Mouse (Mus musculus) bone marrow, adult 2 months (tissue): ENCODE data around the gene Camk2g.

Experiments used
- CTCF ChIP-seq: fragments of 200-500 bp; IDR thresholded peaks from 2 replicates; pipeline ENCODE4 v1.5.1; 2011; ENCODE audit warnings: low read length, control low read depth; ENCODE audit not compliant: control insufficient read depth, insufficient read depth
- POLR2A ChIP-seq: fragments of 200-500 bp; IDR thresholded peaks from 2 replicates; pipeline ENCODE4 v1.6.1; 2011; ENCODE audit warnings: low read depth, mild to moderate bottlenecking, control low read depth, low read length, borderline replicate concordance; ENCODE audit not compliant: control insufficient read depth

DNA sequence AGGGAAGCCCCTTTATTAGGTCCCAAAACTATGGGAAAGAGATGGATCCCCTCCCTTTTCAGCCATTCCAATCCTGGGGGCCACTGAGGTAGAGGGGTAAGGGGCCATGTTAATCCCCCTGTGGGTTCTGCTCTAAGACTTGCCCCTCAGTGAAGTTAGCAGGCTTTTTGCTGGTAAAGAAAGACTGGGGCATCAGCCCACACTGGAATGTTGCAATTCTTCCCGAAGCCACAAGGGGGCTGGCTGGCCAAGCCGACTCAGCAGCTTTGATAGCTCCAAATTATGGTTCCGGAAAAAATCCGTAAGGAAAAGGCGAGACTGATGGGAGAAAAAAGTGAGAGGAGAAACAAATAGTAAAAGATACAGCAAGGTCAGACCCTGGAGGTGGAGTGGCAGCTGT is 69.8 kb downstream of the Camk2g start:
- TF ChIP-seq CTCF: peak; percentile 70
- no peak for TF ChIP-seq POLR2A
